ENCODE assay signal across 24 mouse cellular contexts in genomic region chr11:33951155-33951554, GRCm38 (mm10). TPM values are rescaled to one million over a fixed set of nuclear protein-coding genes. Genes with fewer than 3 reads are reported as not detected.
DNase-seq lines count a peak whose midpoint lies in the region; ATAC-seq and TF ChIP-seq lines count a peak whose summit lies in the region.
"Had no signal": no experiment of that assay in that cellular context is flagged by ENCODE, and none has a peak within 500 bp of the region (broad histone marks: within the 10 kb centered on the region; RNA-seq: fewer than 3 reads in every experiment).

No protein-coding gene starts in this region.

- H3K4me1 ChIP-seq in hindbrain, embryonic 10.5 days (replicated peaks): peaks cover 8% of the 10 kb centered on the region
- H3K4me1 ChIP-seq in hindbrain, embryonic 12.5 days: no peaks in the 10 kb centered on the region
- no peaks in the 10 kb centered on the region for H3K4me1 ChIP-seq in forebrain, postnatal 0 days (ENCODE audit: insufficient read depth)
- H3K4me1 ChIP-seq: heart, embryonic 15.5 days; limb, embryonic 12.5 days; neural tube, embryonic 15.5 days had no signal

- no peak overlapping the region for H3K27ac ChIP-seq in hindbrain, embryonic 10.5 days
- H3K27ac ChIP-seq in hindbrain, embryonic 12.5 days: no peak overlapping the region
- H3K27ac ChIP-seq in forebrain, postnatal 0 days (ENCODE audit: low read depth, low read length): no peak overlapping the region
- H3K27ac ChIP-seq: heart, embryonic 15.5 days; intestine, embryonic 15.5 days; limb, embryonic 12.5 days; neural tube, embryonic 15.5 days; stomach, postnatal 0 days had no signal

- TF ChIP-seq CTCF in forebrain, postnatal 0 days (IDR thresholded peaks at IDR 0.05; ENCODE audit: low read depth): no peak

- H3K4me2 ChIP-seq in hindbrain, embryonic 12.5 days (replicated peaks): no peak overlapping the region
- H3K4me2 ChIP-seq in forebrain, postnatal 0 days (ENCODE audit: low read depth): no peak overlapping the region
- H3K4me2 ChIP-seq: heart, embryonic 15.5 days; intestine, embryonic 15.5 days; limb, embryonic 12.5 days; liver, embryonic 11.5 days; neural tube, embryonic 15.5 days had no signal

- H3K36me3 ChIP-seq in hindbrain, embryonic 10.5 days: no peaks in the 10 kb centered on the region
- H3K36me3 ChIP-seq in hindbrain, embryonic 12.5 days: no peaks in the 10 kb centered on the region
- no peaks in the 10 kb centered on the region for H3K36me3 ChIP-seq in forebrain, postnatal 0 days (ENCODE audit: insufficient read depth)
- H3K36me3 ChIP-seq: heart, embryonic 15.5 days; intestine, embryonic 15.5 days; limb, embryonic 12.5 days; neural tube, embryonic 15.5 days had no signal

- H3K27me3 ChIP-seq in hindbrain, embryonic 10.5 days (ENCODE audit: insufficient read depth, poor library complexity, severe bottlenecking): no peaks in the 10 kb centered on the region
- no peaks in the 10 kb centered on the region for H3K27me3 ChIP-seq in hindbrain, embryonic 12.5 days
- H3K27me3 ChIP-seq in forebrain, postnatal 0 days (ENCODE audit: insufficient read depth, low read length): no peaks in the 10 kb centered on the region
- H3K27me3 ChIP-seq: heart, embryonic 15.5 days; intestine, embryonic 15.5 days; limb, embryonic 12.5 days; neural tube, embryonic 15.5 days had no signal

- WGBS in hindbrain, embryonic 10.5 days: 41% methylated on average over 5 of the region's 5 CpGs
- 41% methylated on average over 5 of the region's 5 CpGs for WGBS in hindbrain, embryonic 12.5 days
- 20% methylated on average over 5 of the region's 5 CpGs for WGBS in forebrain, postnatal 0 days

- DNase-seq in hindbrain, embryonic 10.5 days (ENCODE audit: low spot score): peak; percentile 17
- DNase-seq in Muller cell, postnatal 12 days (ENCODE audit: inconsistent ontology term): peak; percentile 7
- peak; percentile 50 for DNase-seq in embryo, embryonic 10.5 days (ENCODE audit: low spot score)
- no peak for DNase-seq in forebrain, postnatal 0 days
- no peak for DNase-seq in testis, postnatal 14 days (ENCODE audit: low spot score)
- DNase-seq: adrenal gland, postnatal 10 days; B cell, adult 2 months; cerebellum, adult 9-10 months; heart, postnatal 4 days; kidney, adult 8-10 months; kidney, postnatal 10 days; liver, postnatal 0 days; midbrain, embryonic 14.5 days had no signal

- no peak overlapping the region for H3K4me3 ChIP-seq in hindbrain, embryonic 10.5 days
- no peak overlapping the region for H3K4me3 ChIP-seq in hindbrain, embryonic 12.5 days
- H3K4me3 ChIP-seq in forebrain, postnatal 0 days (ENCODE audit: low read depth, low read length): no peak overlapping the region
- H3K4me3 ChIP-seq: heart, embryonic 15.5 days; intestine, embryonic 15.5 days; limb, embryonic 12.5 days; megakaryocyte, embryonic 14.5 days; myocyte; neural tube, embryonic 15.5 days had no signal

- H3K9me3 ChIP-seq in hindbrain, embryonic 10.5 days: no peaks in the 10 kb centered on the region
- H3K9me3 ChIP-seq in hindbrain, embryonic 12.5 days (replicated peaks): no peaks in the 10 kb centered on the region
- no peaks in the 10 kb centered on the region for H3K9me3 ChIP-seq in forebrain, postnatal 0 days (ENCODE audit: low read length)
- H3K9me3 ChIP-seq: heart, embryonic 15.5 days; intestine, embryonic 15.5 days; limb, embryonic 12.5 days; neural tube, embryonic 15.5 days had no signal

- ATAC-seq in hindbrain, embryonic 12.5 days (ENCODE audit: low FRiP score): no peak
- peak; percentile 43; the same call in 1 of the 2 replicates for ATAC-seq in forebrain, postnatal 0 days
- ATAC-seq in monocyte, adult 5-6 weeks (replicated peaks; ENCODE audit: insufficient number of reproducible peaks, low FRiP score, low TSS enrichment, poor library complexity, severe bottlenecking): no peak
- ATAC-seq: hindbrain, embryonic 16.5 days; intestine, embryonic 15.5 days; liver, postnatal 0 days had no signal

- no peak overlapping the region for H3K9ac ChIP-seq in hindbrain, embryonic 12.5 days
- no peak overlapping the region for H3K9ac ChIP-seq in forebrain, postnatal 0 days
- H3K9ac ChIP-seq: heart, embryonic 15.5 days; intestine, embryonic 15.5 days; limb, embryonic 12.5 days; liver, postnatal 0 days; neural tube, embryonic 15.5 days had no signal

RNA-seq across cellular contexts. Expression of gene Kcnmb1, which starts 11.7 kb away (rescaled TPM):
- polyA plus RNA-seq in hindbrain, embryonic 10.5 days (2016; fragmentation: Nextera tagmentation; extraction: Ambion mirVana): 0.20 and 0.26 TPM in 2 replicates
- polyA plus RNA-seq in hindbrain, embryonic 12.5 days (2016; fragmentation: Nextera tagmentation; extraction: Ambion mirVana): 0.55 and 0.66 TPM in 2 replicates
- total RNA-seq in forebrain, postnatal 0 days (2014; rRNA removed): 0.10 and 0.15 TPM in 2 replicates
- 0.10 and 0.13 TPM in 2 replicates for polyA plus RNA-seq in forebrain, postnatal 0 days (2015; fragmentation: Nextera tagmentation; extraction: Ambion mirVana)
- 0.19 TPM in 1 of 3 replicates, not detected in the others for total RNA-seq in monocyte, adult 5-6 weeks (2017)

RNA-seq across cellular contexts. Expression of gene Kcnip1, which starts 41.8 kb away (rescaled TPM):
- polyA plus RNA-seq in hindbrain, embryonic 10.5 days (2016; fragmentation: Nextera tagmentation; extraction: Ambion mirVana): 6.1 and 9.5 TPM in 2 replicates
- polyA plus RNA-seq in hindbrain, embryonic 12.5 days (2016; fragmentation: Nextera tagmentation; extraction: Ambion mirVana): 31.4 and 32.1 TPM in 2 replicates
- 68.4 and 92.6 TPM in 2 replicates for total RNA-seq in forebrain, postnatal 0 days (2014; rRNA removed)
- polyA plus RNA-seq in forebrain, postnatal 0 days (2015; fragmentation: Nextera tagmentation; extraction: Ambion mirVana): 70.0 and 91.0 TPM in 2 replicates
- total RNA-seq in monocyte, adult 5-6 weeks (2017): 0.19 TPM in 1 of 3 replicates, not detected in the others
- total RNA-seq: heart, postnatal 4 days had no signal
- polyA plus RNA-seq: heart, embryonic 15.5 days; liver, postnatal 0 days; myocyte had no signal

Comparison
In these comparisons a context has a peak if more than half of its experiments do, and no peak if none do; other contexts are left out.
1. DNase-seq: peak in hindbrain, embryonic 10.5 days (single experiment), Muller cell, postnatal 12 days (single experiment) and embryo, embryonic 10.5 days (single experiment); none in forebrain, postnatal 0 days (single experiment) and testis, postnatal 14 days (single experiment).